In the genomic region with DNA sequence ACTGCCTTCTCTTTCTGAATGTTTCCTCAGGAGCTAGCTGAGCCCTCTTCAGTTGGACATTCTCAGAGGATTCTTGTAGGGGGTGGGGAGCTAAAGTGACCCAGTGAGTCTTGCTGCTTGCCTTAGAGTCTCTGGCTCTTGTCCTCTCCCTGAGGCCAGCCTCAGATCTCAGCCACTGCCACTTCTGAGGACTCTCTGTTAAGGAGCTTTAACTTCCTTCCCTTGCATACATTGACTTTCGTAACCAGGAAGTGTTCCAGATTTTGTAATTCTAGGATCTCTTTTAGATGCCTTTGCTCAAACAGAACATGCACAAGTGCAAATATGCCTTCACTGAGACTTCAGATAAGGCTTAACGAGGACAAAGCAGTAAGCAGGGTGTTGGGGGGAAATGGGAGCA, we compare ENCODE assay signal across 19 mouse cellular contexts. TPM values are rescaled to one million over a fixed set of nuclear protein-coding genes. Genes with fewer than 3 reads are reported as not detected.
A peak's percentile ranks its signal among the peaks of the same experiment; 100 is the strongest.
DNase-seq lines count a peak whose midpoint lies in the region; ATAC-seq and TF ChIP-seq lines count a peak whose summit lies in the region.
"Had no signal": no experiment of that assay in that cellular context is flagged by ENCODE, and none has a peak within 500 bp of the region (broad histone marks: within the 10 kb centered on the region; RNA-seq: fewer than 3 reads in every experiment).

No protein-coding gene starts in this region.

- H3K9ac ChIP-seq in liver, postnatal 0 days (replicated peaks): no peak overlapping the region
- no peak overlapping the region for H3K9ac ChIP-seq in stomach, embryonic 16.5 days (ENCODE audit: low read length)
- H3K9ac ChIP-seq in heart, adult 2 months (ENCODE audit: low read depth, low read length): no peak overlapping the region
- H3K9ac ChIP-seq: forebrain, embryonic 12.5 days; heart, embryonic 13.5 days; limb, embryonic 15.5 days; neural tube, embryonic 12.5 days had no signal

- TF ChIP-seq CTCF in liver, postnatal 0 days (IDR thresholded peaks at IDR 0.05; ENCODE audit: low read depth): no peak
- TF ChIP-seq CTCF in heart, adult 2 months (IDR thresholded peaks at IDR 0.05): no peak
- no peak for TF ChIP-seq CTCF in thymus, adult 2 months (IDR thresholded peaks at IDR 0.05; ENCODE audit: borderline replicate concordance, control insufficient read depth, extremely low read depth, insufficient read depth, low read length, poor library complexity)

- intact Hi-C loops in heart, adult 2 months (cut with DNase I): no loop called here

- no peak overlapping the region for H3K27ac ChIP-seq in liver, postnatal 0 days (ENCODE audit: low read depth)
- H3K27ac ChIP-seq in stomach, embryonic 16.5 days (ENCODE audit: low read length): peak overlapping the region; percentile 64
- H3K27ac ChIP-seq in heart, adult 2 months: no peak overlapping the region
- no peak overlapping the region for H3K27ac ChIP-seq in thymus, adult 2 months (ENCODE audit: control insufficient read depth, insufficient read depth, low read length)
- H3K27ac ChIP-seq: forebrain, embryonic 12.5 days; heart, embryonic 13.5 days; limb, embryonic 15.5 days; midbrain, embryonic 10.5 days; neural tube, embryonic 12.5 days had no signal

- TF ChIP-seq EP300 in liver, postnatal 0 days (IDR thresholded peaks at IDR 0.05; ENCODE audit: low read depth): no peak
- no peak for TF ChIP-seq EP300 in heart, adult 2 months (IDR thresholded peaks at IDR 0.05; ENCODE audit: insufficient read depth, low read depth, low read length)

- 0 out of 2 replicates have a peak, but pooled peaks cover 1% of the 10 kb centered on the region for H3K79me2 ChIP-seq in heart, adult 2 months (replicated peaks; ENCODE audit: control insufficient read depth, insufficient read depth, low read length)

- H3K4me3 ChIP-seq in liver, postnatal 0 days (ENCODE audit: low read depth, low read length): no peak overlapping the region
- no peak overlapping the region for H3K4me3 ChIP-seq in stomach, embryonic 16.5 days (replicated peaks; ENCODE audit: low read length)
- no peak overlapping the region for H3K4me3 ChIP-seq in heart, adult 2 months
- H3K4me3 ChIP-seq in thymus, adult 2 months (ENCODE audit: control insufficient read depth, insufficient read depth, low read length): no peak overlapping the region
- H3K4me3 ChIP-seq: forebrain, embryonic 12.5 days; heart, embryonic 13.5 days; limb, embryonic 15.5 days; midbrain, embryonic 10.5 days; neural tube, embryonic 12.5 days had no signal

- H3K27me3 ChIP-seq in liver, postnatal 0 days (ENCODE audit: insufficient read depth, low read length): no peaks in the 10 kb centered on the region
- H3K27me3 ChIP-seq in stomach, embryonic 16.5 days (ENCODE audit: control insufficient read depth, insufficient read depth, low read length): no peaks in the 10 kb centered on the region
- no peaks in the 10 kb centered on the region for H3K27me3 ChIP-seq in heart, adult 2 months (ENCODE audit: control insufficient read depth, insufficient read depth, low read length)
- H3K27me3 ChIP-seq in thymus, adult 2 months (ENCODE audit: control insufficient read depth, insufficient read depth, low read length): no peaks in the 10 kb centered on the region
- H3K27me3 ChIP-seq: forebrain, embryonic 12.5 days; heart, embryonic 13.5 days; limb, embryonic 15.5 days; neural tube, embryonic 12.5 days had no signal

- H3K4me1 ChIP-seq in liver, postnatal 0 days (ENCODE audit: insufficient read depth): peaks cover 52% of the 10 kb centered on the region
- H3K4me1 ChIP-seq in stomach, embryonic 16.5 days (ENCODE audit: control insufficient read depth, insufficient read depth, low read length): peaks cover 10% of the 10 kb centered on the region
- H3K4me1 ChIP-seq in heart, adult 2 months (ENCODE audit: control insufficient read depth, insufficient read depth, low read length): peaks cover 3% of the 10 kb centered on the region
- no peaks in the 10 kb centered on the region for H3K4me1 ChIP-seq in thymus, adult 2 months (replicated peaks; ENCODE audit: control insufficient read depth, insufficient read depth, low read length)
- H3K4me1 ChIP-seq: limb, embryonic 15.5 days; neural tube, embryonic 12.5 days had no signal

- H3K4me2 ChIP-seq in liver, postnatal 0 days (ENCODE audit: low read depth, low read length): peak overlapping the region; percentile 35
- H3K4me2 ChIP-seq in stomach, embryonic 16.5 days (ENCODE audit: low read depth, low read length): no peak overlapping the region
- H3K4me2 ChIP-seq: forebrain, embryonic 12.5 days; heart, embryonic 13.5 days; limb, embryonic 15.5 days; neural tube, embryonic 12.5 days had no signal

- no peak for TF ChIP-seq POLR2A in heart, adult 2 months (IDR thresholded peaks at IDR 0.05; ENCODE audit: insufficient read depth, low read depth, low read length)
- TF ChIP-seq POLR2A in thymus, adult 2 months (IDR thresholded peaks at IDR 0.05; ENCODE audit: control insufficient read depth, extremely low read depth, insufficient read depth, low read length, poor library complexity): no peak

- DNase-seq in gonadal fat pad, adult 2 months (ENCODE audit: low read depth): peak; percentile 61
- no peak for DNase-seq in liver, postnatal 0 days
- DNase-seq in lung, postnatal 14 days: peak; percentile 42
- no peak for DNase-seq in heart, adult 2 months
- no peak for DNase-seq in adrenal gland, postnatal 4 days (ENCODE audit: low spot score in 2 of 2)
- DNase-seq in thymus, adult 2 months: no peak
- DNase-seq: embryo, embryonic 11 days; gastrocnemius, postnatal 36 days; heart, postnatal 36 days; kidney, adult 9 months; layer of hippocampus, postnatal 36 days; thymus, postnatal 4 days had no signal

- no peaks in the 10 kb centered on the region for H3K9me3 ChIP-seq in liver, postnatal 0 days (ENCODE audit: low read length)
- H3K9me3 ChIP-seq in stomach, embryonic 16.5 days (replicated peaks; ENCODE audit: control insufficient read depth, low read length): no peaks in the 10 kb centered on the region
- H3K9me3 ChIP-seq: forebrain, embryonic 12.5 days; heart, embryonic 13.5 days; limb, embryonic 15.5 days; midbrain, embryonic 10.5 days; neural tube, embryonic 12.5 days had no signal

- WGBS in liver, postnatal 0 days (ENCODE audit: insufficient replicate concordance): 32% methylated on average over 2 of the region's 2 CpGs
- WGBS in stomach, embryonic 16.5 days: 47% methylated on average over 2 of the region's 2 CpGs
- WGBS in heart, adult 2 months: 65% methylated on average over 2 of the region's 2 CpGs
- over 99% methylated on average over 2 of the region's 2 CpGs for WGBS in thymus, adult 2 months

- no peak for ATAC-seq in liver, postnatal 0 days
- ATAC-seq in stomach, embryonic 16.5 days (ENCODE audit: insufficient read depth, low FRiP score): peak; percentile 28; the same call in 1 of the 2 replicates

- H3K36me3 ChIP-seq in liver, postnatal 0 days (replicated peaks; ENCODE audit: insufficient read depth, low read length): peaks cover 9% of the 10 kb centered on the region
- H3K36me3 ChIP-seq in stomach, embryonic 16.5 days (ENCODE audit: control insufficient read depth, insufficient read depth, low read length): no peaks in the 10 kb centered on the region
- H3K36me3 ChIP-seq in heart, adult 2 months (ENCODE audit: control insufficient read depth, insufficient read depth, low read length): no peaks in the 10 kb centered on the region
- no peaks in the 10 kb centered on the region for H3K36me3 ChIP-seq in thymus, adult 2 months (ENCODE audit: control insufficient read depth, insufficient read depth, low read length)
- H3K36me3 ChIP-seq: limb, embryonic 15.5 days had no signal

RNA-seq across cellular contexts. Expression of a gene that starts 8.2 kb away (rescaled TPM):
- 78.6 and 87.5 TPM in 2 replicates for polyA plus RNA-seq in gonadal fat pad, adult 2 months (2012; rRNA removed)
- polyA plus RNA-seq in liver, postnatal 0 days (2015; fragmentation: Nextera tagmentation; extraction: Ambion mirVana): 6.4 and 7.1 TPM in 2 replicates
- polyA plus RNA-seq in stomach, embryonic 16.5 days (2015; fragmentation: Nextera tagmentation; extraction: Ambion mirVana): 12.2 and 14.0 TPM in 2 replicates
- total RNA-seq in heart, adult 2 months (2021): 10 to 100 TPM; 12.1 to 12.6 TPM
- 13.4 and 15.7 TPM in 2 replicates for polyA plus RNA-seq in heart, adult 2 months (2012; rRNA removed)
- 10 to 100 TPM; 27.2 to 38.5 TPM for total RNA-seq in adrenal gland, postnatal 4 days (2021)
- polyA plus RNA-seq in thymus, adult 2 months (2012; rRNA removed): 33.9 and 34.8 TPM in 2 replicates

RNA-seq across cellular contexts. Expression of a gene that starts 9.0 kb away (rescaled TPM):
- 0.06 and 0.09 TPM in 2 replicates for polyA plus RNA-seq in gonadal fat pad, adult 2 months (2012; rRNA removed)
- not detected in 2 replicates for polyA plus RNA-seq in liver, postnatal 0 days (2015; fragmentation: Nextera tagmentation; extraction: Ambion mirVana)
- not detected in 2 replicates for polyA plus RNA-seq in stomach, embryonic 16.5 days (2015; fragmentation: Nextera tagmentation; extraction: Ambion mirVana)
- total RNA-seq in heart, adult 2 months (2021): not detected
- not detected in 2 replicates for polyA plus RNA-seq in heart, adult 2 months (2012; rRNA removed)
- under 1 TPM in 1 of 2 experiments, not detected in 1; 0.11 TPM for total RNA-seq in adrenal gland, postnatal 4 days (2021)
- polyA plus RNA-seq in thymus, adult 2 months (2012; rRNA removed): 0.06 and 0.13 TPM in 2 replicates
- total RNA-seq: gastrocnemius, postnatal 36 days; monocyte, adult 5-6 weeks had no signal
- polyA plus RNA-seq: forebrain, embryonic 12.5 days; limb, embryonic 15.5 days had no signal

RNA-seq across cellular contexts. Expression of a gene that starts 54.5 kb away (rescaled TPM):
- polyA plus RNA-seq in gonadal fat pad, adult 2 months (2012; rRNA removed): 96.6 and 102 TPM in 2 replicates
- 67.4 and 69.9 TPM in 2 replicates for polyA plus RNA-seq in liver, postnatal 0 days (2015; fragmentation: Nextera tagmentation; extraction: Ambion mirVana)
- 216 and 217 TPM in 2 replicates for polyA plus RNA-seq in stomach, embryonic 16.5 days (2015; fragmentation: Nextera tagmentation; extraction: Ambion mirVana)
- total RNA-seq in heart, adult 2 months (2021): 10 to 100 TPM; 60.0 to 62.7 TPM
- 83.0 and 107 TPM in 2 replicates for polyA plus RNA-seq in heart, adult 2 months (2012; rRNA removed)
- 100 to 1,000 TPM; 122 to 133 TPM for total RNA-seq in adrenal gland, postnatal 4 days (2021)
- polyA plus RNA-seq in thymus, adult 2 months (2012; rRNA removed): 241 and 251 TPM in 2 replicates

Comparison
In these comparisons a context has a peak if more than half of its experiments do, and no peak if none do; other contexts are left out.
1. DNase-seq: peak in gonadal fat pad, adult 2 months (single experiment) and lung, postnatal 14 days (single experiment); none in liver, postnatal 0 days (single experiment), heart, adult 2 months (0 of 2), adrenal gland, postnatal 4 days (0 of 2) and thymus, adult 2 months (single experiment).